Mouse (Mus musculus) liver, adult (tissue): Measurements from ENCODE around the gene Dhfr.

Source experiments
- GATA4 ChIP-seq: IDR thresholded peaks from 2 replicates; pipeline ENCODE4 v1.6.1; 2014; ENCODE audit warnings: mild to moderate bottlenecking, low read length; ENCODE audit not compliant: insufficient replicate concordance

Dhfr gene

DNA sequence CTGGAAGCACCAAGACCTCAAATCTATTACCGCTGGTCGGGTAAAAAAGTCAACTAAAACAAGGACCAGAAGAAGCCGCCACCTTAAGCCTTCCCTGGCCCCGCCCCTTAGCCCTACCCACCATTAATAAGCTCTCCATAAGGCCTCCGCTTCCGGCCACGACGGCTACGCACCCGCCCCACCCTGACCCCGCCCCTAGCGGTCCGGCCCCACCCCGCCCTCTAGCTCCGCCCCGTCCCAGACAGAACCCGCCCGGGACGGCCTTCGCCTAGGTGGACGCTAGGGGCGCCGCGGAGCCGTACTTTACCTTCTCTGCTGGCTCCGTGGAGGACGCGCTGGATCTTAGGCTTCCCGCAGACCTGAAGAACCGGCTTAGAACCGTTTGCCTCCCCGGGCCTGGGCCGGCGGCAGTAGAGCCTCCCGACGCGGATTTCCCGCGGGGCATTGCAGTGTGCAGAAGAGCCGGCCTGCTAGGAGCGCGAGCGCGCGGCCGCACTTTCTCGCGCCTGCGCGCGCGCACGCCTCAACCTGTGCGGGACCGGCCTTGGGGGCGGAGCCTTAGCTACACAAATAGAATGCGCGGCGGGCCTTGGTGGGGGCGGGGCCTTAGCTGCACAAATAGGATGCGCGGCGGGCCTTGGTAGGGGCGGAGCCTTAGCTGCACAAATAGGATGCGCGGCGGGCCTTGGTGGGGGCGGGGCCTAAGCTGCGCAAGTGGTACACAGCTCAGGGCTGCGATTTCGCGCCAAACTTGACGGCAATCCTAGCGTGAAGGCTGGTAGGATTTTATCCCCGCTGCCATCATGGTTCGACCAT lies at the start of gene Dhfr, which contains the start of gene Msh3:
Gene Dhfr (plus strand): TSS at position 271 of the 816 bp plus-strand sequence.
Gene Msh3 (minus strand): TSS at position 548 of the 816 bp plus-strand sequence.
- TF ChIP-seq GATA4 = no peak

DNA sequence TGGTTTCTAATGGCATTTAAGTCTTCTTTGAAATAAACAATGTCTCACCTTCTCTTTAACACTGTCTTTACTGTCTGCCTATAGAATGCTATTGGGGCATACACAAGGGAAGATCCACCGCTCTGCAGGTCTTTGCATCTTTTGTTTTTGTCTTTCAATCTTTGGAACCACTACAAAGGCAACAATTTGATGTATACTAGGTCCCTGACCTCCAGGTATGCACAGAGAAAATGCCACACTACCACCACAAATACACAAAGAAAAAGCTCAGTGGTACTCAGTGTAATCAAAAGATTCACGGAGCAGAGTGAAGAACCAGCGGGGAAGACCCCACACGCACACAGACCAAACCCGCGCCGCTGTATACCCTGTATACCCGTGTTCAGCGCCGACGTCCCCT lies 48.8 kb upstream of the Dhfr start, which contains the start of gene Gm20379:
Gene Gm20379 (plus strand): TSS at position 301 of the 400 bp plus-strand sequence.
- no peak for TF ChIP-seq GATA4

DNA sequence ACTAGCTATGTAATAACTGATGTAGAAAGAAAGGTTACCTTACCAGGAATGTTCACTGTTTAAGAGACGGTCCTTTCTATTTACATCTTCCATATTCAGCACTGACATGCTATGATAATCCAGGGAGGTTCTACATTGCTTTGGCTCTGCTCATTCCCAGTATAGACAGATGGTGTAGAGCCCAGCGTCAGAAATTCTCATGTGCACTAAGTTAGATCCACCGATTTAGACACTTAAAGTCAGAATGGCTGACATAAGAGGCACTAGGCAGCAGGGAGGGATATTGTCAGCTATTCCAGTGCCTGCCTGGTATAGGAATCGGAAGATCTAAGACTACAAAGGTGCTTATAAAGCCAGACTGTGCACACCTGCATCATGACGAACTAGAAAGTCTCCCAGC lies 39.9 kb upstream of the Dhfr start:
- no peak for TF ChIP-seq GATA4

DNA sequence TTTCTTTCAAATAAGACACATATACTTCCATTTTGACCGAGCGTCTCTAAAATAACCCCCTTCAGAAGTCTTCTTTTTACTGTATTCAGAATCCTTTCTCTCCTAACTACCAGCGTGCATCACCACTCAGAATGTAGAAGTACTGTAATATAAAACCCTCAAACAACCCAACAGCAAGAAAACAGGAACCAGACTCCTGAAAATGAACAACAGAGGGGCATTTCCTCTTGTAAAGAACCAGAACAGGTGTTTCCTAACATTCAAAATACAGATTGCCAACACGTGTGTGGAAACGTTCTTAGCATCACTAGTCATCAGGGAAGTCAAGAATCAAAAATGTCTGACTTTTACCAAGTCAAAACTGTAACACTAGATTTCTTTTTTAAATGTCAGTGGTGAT lies 33.8 kb upstream of the Dhfr start:
- no peak for TF ChIP-seq GATA4

DNA sequence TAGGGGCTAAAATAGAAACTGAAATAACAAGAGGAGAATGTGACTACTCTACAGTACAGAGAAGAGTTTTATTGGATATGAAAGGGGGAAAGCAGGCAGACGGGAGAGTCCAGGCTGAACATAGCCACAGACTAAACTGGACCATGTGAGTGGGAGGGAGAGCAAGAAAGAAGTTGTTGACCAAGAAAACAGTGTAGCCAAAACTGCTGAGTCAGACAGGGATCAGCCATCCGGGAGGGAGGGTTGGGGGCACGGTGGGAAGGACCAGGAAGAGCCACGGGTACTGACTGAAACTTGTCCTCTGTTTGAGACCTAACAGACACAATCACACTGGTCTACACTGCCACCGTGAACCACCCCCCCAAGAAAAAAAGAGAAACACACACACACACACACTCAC lies 28.5 kb upstream of the Dhfr start:
- no peak for TF ChIP-seq GATA4

DNA sequence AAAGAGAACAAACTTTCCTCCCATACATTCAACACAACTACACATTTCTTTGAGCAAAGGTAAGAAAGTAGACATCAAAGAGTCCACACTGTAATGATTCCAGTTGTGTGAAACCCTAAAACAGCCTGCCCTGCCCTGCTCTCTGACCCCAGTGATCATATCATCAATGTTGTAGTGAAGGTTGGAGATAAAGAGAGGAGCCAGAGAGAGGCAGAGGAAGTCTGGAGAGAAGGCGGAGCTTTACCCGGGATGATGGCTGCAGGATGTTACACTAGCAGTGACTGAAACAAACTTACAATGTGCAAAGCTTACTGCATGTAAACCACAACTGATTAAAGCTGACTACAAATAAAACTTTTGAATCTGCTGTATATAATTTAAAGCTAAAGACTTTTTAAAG lies 26.5 kb upstream of the Dhfr start:
- TF ChIP-seq GATA4 = no peak

DNA sequence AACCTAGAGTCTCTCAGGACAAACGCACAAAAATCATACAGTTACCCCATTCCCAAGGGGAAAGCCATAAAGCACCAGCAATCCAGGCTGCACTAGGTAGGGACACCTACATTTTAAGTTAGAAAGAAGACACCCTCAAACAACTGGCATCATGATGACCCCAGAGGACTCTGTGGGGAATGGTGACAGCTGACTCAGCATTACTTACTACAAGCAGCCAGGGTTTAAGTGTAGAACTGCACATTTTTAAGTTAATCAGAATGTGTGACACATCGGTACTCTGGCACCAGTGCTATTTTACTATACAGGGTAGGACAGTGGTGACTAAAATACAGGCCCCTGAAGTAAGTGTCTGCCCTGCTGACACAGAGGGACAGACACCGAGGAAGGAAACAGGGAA lies 23.9 kb upstream of the Dhfr start:
- TF ChIP-seq GATA4 = no peak

DNA sequence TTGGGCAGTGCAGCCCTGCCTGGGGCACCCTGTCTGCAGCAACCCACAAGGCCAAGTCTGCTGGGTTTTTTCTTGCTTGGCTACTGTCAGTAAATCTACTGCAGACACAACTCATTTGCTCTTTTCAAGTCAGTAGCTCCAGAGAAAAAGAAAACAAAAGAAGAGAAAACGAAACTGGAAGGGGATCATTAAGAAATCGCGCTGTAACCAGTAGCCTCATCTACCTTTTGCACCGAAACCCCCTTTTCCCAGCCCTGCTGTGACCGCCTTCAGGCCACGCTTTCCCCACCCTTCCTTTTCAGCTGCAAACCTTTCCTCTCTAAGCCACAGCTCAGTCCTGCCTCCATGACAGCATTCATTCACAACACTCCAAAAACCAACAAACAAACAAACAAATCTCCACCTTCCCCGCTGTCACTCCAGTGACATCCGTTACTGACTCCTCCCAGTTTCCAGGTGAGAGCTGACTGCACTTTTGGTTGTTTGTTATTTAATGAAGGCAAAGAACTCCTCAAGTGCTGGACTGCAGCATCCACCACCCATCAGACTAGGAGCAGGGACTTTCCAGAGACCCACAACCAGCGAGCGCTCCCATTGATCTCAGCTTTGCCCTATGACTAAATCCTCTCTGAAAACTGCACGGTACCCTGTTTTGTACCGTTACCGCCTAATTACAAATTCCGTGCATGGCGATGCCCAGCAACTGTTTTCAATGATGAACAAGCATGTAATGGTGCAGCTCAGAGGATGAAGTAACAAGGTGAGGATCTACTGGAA lies 22.2 kb upstream of the Dhfr start:
- TF ChIP-seq GATA4 = no peak

DNA sequence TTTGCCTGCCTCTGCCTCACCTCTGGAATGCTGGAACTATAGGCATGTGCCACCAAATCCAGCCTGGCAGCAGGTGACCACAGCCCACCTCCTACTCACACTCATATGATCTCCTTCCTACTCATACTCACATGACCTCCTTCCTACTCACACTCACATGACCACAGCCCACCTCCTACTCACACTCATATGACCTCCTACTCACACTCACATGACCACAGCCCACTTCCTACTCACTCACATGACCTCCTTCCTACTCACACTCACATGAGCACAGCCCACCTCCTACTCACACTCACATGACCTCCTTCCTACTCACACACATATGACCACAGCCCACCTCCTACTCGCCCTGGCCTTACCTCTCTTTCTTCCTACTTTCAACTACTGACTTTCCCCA lies 17.7 kb upstream of the Dhfr start:
- TF ChIP-seq GATA4 = no peak

DNA sequence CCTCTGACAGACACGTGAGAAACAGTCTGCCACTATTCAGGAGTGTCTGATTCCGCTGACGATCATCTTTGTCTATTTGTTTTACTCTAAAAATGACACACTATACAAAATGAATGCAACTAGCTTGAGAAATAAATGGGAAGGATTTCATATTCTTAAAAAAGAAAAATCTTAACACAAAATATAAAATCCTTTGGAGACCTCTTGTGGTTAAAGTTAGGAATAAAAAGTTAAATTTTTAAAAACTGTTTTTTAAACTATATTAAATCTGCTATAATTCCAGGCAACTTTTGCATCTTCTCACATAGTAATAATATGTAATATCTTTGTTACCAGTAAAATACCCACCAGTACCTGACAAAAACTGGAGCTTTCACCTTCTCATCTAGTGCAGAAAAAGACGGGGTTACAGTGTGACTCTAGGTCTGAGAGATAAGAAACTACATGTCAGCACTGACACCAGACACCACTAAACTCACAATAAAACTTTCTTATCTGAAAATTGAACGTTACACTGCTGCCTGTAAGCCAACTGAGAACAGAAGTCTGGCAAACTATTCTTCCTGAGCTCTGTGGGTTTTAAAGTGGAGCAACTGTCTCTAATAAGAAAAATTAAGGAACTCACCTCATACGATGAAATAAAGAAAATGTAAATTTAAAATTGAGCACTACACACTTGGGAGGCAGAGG lies 16.6 kb upstream of the Dhfr start:
- TF ChIP-seq GATA4 = no peak

DNA sequence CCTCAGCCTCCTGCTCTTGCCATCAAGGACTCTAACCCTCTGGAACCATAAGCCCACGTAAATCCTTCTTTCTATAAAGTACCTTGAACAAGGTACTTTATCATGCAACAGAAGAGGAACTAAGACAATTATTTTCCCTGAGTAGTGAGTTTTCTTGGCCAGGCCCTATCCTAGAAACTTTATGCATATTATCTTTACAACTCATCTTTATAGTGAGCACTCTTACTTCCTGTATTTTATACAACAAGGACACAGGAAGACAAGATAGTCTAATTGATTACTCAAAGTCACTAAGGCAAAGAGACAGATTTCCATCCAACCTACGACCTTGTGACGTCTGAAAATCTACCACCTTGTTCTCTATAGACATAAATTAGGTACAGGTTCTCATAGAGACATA lies 14.7 kb upstream of the Dhfr start:
- TF ChIP-seq GATA4 = no peak

DNA sequence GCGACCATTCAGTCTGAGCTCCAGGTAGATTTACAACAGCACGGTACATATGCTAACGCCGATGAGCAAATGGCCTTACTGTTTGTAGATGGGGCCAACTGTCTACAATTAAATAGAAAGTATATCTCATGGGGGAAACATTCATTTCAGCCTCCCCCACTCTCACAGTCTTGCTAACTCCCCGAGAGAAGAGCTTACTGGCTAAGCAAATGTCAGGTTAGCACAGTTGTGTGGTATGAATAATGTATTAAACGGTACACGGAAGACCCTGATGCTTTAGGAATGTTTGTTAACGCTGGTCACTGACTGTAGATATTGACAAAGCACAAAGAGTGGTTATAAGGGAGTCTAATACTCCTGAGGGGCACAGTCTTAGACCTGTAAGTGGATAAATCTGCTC lies 10.5 kb upstream of the Dhfr start:
- TF ChIP-seq GATA4 = no peak

DNA sequence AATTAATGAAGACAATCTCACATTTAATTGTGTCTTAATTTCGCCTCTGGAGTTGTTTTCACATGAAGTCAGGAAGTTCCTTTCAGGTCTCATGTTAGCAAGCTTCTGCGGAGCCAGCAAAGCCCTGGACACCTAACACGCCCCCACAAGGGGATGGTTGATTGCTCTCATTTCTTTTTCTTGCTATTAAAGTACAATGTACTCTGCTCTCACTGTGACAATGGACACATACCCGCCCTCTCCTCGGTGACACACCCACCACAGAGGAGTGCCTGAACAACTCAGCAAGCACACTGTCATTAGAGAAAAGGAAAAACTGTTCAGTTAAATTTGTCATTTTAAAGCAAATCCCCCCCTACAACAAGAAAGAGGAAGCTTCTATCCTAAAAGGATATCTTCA lies 8.2 kb upstream of the Dhfr start:
- TF ChIP-seq GATA4 = no peak

DNA sequence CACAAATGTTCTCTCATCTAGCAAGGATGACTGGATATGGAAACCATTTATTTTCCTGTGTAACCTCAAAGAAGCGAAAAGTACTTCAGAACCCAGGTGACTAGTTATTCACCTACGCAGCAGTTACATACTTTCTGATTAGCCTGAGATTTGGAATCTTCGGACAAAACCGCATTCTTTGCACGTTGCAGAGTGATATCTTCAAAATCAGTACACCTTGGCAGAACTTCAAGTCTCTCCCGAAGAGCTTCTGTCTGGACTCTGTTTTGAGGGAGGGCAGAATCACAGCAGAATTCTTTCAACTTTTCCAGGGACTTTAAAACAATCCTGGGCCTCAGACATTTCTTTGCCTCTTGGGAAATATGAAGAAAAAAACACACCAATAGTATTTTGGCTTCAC lies 3.4 kb upstream of the Dhfr start:
- TF ChIP-seq GATA4 = no peak

DNA sequence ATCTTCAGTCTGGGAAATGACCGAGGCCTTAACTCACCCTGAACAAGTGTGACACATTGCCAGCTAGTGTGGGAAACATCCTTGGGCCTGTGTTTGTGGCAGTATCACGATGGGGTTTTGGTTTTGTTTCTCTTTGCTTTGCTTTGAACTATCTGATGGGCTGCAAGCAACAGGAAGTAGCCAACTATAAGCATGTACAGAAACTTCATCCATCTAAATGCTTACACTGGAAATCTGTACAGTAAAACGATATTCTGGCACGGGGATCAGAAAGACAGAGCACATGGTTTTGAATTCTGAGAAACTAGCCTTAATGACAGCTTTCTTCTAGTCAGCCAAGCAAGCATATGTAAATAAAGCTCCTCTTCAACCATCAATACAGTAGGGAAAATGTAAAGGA lies 570 bp upstream of the Dhfr start:
- no peak for TF ChIP-seq GATA4

DNA sequence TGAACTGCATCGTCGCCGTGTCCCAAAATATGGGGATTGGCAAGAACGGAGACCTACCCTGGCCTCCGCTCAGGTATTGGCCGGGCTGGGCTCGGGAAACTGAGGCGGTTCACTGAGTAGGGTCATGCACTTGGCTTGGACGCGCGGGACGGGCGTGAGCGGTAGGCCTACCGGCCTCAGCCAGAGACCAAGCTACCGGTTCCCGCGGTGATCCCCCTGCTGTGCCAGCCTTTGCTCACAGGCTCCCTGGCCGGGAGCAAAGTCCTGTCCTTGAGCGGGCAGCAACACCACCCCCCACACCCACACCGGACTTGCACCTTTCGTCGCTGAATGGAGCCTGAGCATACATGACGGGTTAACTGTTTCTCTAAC lies 732 bp downstream of the Dhfr start:
- no peak for TF ChIP-seq GATA4
